Mouse (Mus musculus) G1E (cell line): Measurements from ENCODE around the gene Mcub. TPM values are rescaled to one million over a fixed set of nuclear protein-coding genes. Genes with fewer than 3 reads are reported as not detected.

ENCODE experiments used
- ATAC-seq: 2 replicates; pipeline ENCODE4 v1.8.0; 2016; ENCODE audit warnings: mild to moderate bottlenecking; ENCODE audit not compliant: insufficient number of reproducible peaks, poor library complexity, low FRiP score, severe bottlenecking; ENCODE audit errors: extremely low read depth
- DNase-seq: peaks from one replicate; pipeline ENCODE4 v3.0.0; 2012; ENCODE audit warnings: low spot score
- H3K27me3 ChIP-seq: 2 replicates; pipeline ENCODE4 v1.6.1; 2012; ENCODE audit warnings: mild to moderate bottlenecking, low read length, inconsistent platforms; ENCODE audit not compliant: insufficient read depth
- H3K36me3 ChIP-seq: replicated peaks from 2 replicates; pipeline ENCODE3; 2012; ENCODE audit warnings: mild to moderate bottlenecking, inconsistent platforms
- H3K4me1 ChIP-seq: 2 replicates; pipeline ENCODE4 v1.6.1; 2012; ENCODE audit warnings: low read depth, low read length, inconsistent platforms, mixed read lengths; ENCODE audit not compliant: insufficient read depth
- H3K4me3 ChIP-seq: 2 replicates; pipeline ENCODE4 v1.5.1; 2012; ENCODE audit warnings: low read depth, mild to moderate bottlenecking, inconsistent platforms, low read length, moderate library complexity, mixed read lengths
- H3K9me3 ChIP-seq: replicated peaks from 2 replicates; pipeline ENCODE4 v1.6.1; 2012; ENCODE audit warnings: inconsistent platforms
- CTCF ChIP-seq: IDR thresholded peaks from 2 replicates; pipeline ENCODE4 v1.5.1; 2012; ENCODE audit warnings: low read depth, low read length, inconsistent platforms, mixed read lengths
- GATA1 ChIP-seq: IDR thresholded peaks from 2 replicates; pipeline ENCODE4 v1.6.1; 2012; ENCODE audit warnings: borderline replicate concordance, low read length, inconsistent platforms, mixed read lengths
- GATA2 ChIP-seq: IDR thresholded peaks from 2 replicates; pipeline ENCODE4 v1.6.1; 2012; ENCODE audit warnings: low read depth, low read length, inconsistent platforms, borderline replicate concordance
- POLR2AphosphoS5 ChIP-seq: IDR thresholded peaks from 2 replicates; pipeline ENCODE4 v1.6.1; 2012; ENCODE audit warnings: low read depth, low read length, inconsistent platforms; ENCODE audit not compliant: insufficient replicate concordance
- TAL1 ChIP-seq: conservative IDR thresholded peaks from 2 replicates; pipeline ENCODE4 v1.6.1; 2012; ENCODE audit warnings: low read depth, low read length, inconsistent platforms, mixed read lengths
- polyA plus RNA-seq: library from polyadenylated mRNA; stranded (reverse); fragments of >175 nt; gene quantifications from 2 replicates; pipeline ENCODE4 v1.2.3, GENCODE M21; 2012
- total RNA-seq, 2 experiments: library from RNA; stranded (forward) in 1 of 2; stranded (reverse) in 1 of 2; fragments of 200-1000 nt in 1 of 2; fragments of >200 nt in 1 of 2; fragmentation: Nextera tagmentation in 1 of 2; gene quantifications; 2 replicates each; pipeline ENCODE4 v1.2.3; 2014 to 2017

Mcub gene
- total and polyA plus RNA-seq, 3 experiments, result not detected

- Histone ChIP-seq H3K4me3 (no peak overlapping the region), H3K36me3 (peaks cover 48% of the 10 kb centered on the region), H3K27me3 (no peaks in the 10 kb centered on the region), H3K4me1 (no peaks in the 10 kb centered on the region), H3K9me3 (no peaks in the 10 kb centered on the region)
- DNase-seq (no peak), ATAC-seq (no peak)
- TF ChIP-seq TAL1 (no peak), GATA2 (no peak), CTCF (no peak), POLR2AphosphoS5 (no peak), GATA1 (no peak)
Observed at GRCm38 (mm10) chr3:129981756-129982155, 11.8 kb upstream of the Mcub start.

- no peaks in the 10 kb centered on the region for H3K9me3 ChIP-seq
- H3K27me3 ChIP-seq, result no peaks in the 10 kb centered on the region
- no peak for ATAC-seq
Observed at GRCm38 (mm10) chr3:129979510-129979909, 9.5 kb upstream of the Mcub start.

GRCm38 (mm10) chr3:129978716-129979115, 8.7 kb upstream of the Mcub start:
- Histone ChIP-seq H3K4me1 (no peaks in the 10 kb centered on the region), H3K9me3 (no peaks in the 10 kb centered on the region), H3K27me3 (no peaks in the 10 kb centered on the region), H3K4me3 (no peak overlapping the region), H3K36me3 (peaks cover 19% of the 10 kb centered on the region)
- no peak for TF ChIP-seq POLR2AphosphoS5
- TF ChIP-seq CTCF, result no peak
- no peak for TF ChIP-seq GATA2
- no peak for TF ChIP-seq GATA1
- ATAC-seq (no peak), DNase-seq (no peak)

More at GRCm38 (mm10) chr3:129979510-129979909, 9.5 kb upstream of the Mcub start:
- no peak for DNase-seq
- Histone ChIP-seq H3K4me3 (no peak overlapping the region), H3K4me1 (no peaks in the 10 kb centered on the region), H3K36me3 (peaks cover 26% of the 10 kb centered on the region)
- TF ChIP-seq GATA1 (no peak), CTCF (no peak), TAL1 (no peak), GATA2 (no peak), POLR2AphosphoS5 (no peak)

- Histone ChIP-seq H3K27me3 (no peaks in the 10 kb centered on the region), H3K4me3 (no peak overlapping the region), H3K4me1 (no peaks in the 10 kb centered on the region), H3K9me3 (no peaks in the 10 kb centered on the region), H3K36me3 (no peaks in the 10 kb centered on the region)
- TF ChIP-seq POLR2AphosphoS5 (no peak), TAL1 (no peak), CTCF (no peak), GATA2 (no peak), GATA1 (no peak)
- ATAC-seq, result no peak
- DNase-seq, result no peak
Observed at GRCm38 (mm10) chr3:129976317-129976716, 6.3 kb upstream of the Mcub start.

- Histone ChIP-seq H3K36me3 (no peaks in the 10 kb centered on the region), H3K4me3 (no peak overlapping the region), H3K9me3 (peaks cover 8% of the 10 kb centered on the region), H3K27me3 (no peaks in the 10 kb centered on the region), H3K4me1 (no peaks in the 10 kb centered on the region)
- ATAC-seq (no peak), DNase-seq (no peak)
- TF ChIP-seq CTCF (no peak), POLR2AphosphoS5 (no peak), GATA1 (no peak), GATA2 (no peak), TAL1 (no peak)
Observed at GRCm38 (mm10) chr3:129970529-129971515, 816 bp upstream of the Mcub start.

- TF ChIP-seq POLR2AphosphoS5 (no peak), CTCF (no peak), TAL1 (no peak), GATA2 (no peak), GATA1 (no peak)
- Histone ChIP-seq H3K27me3 (no peaks in the 10 kb centered on the region), H3K4me3 (no peak overlapping the region), H3K4me1 (no peaks in the 10 kb centered on the region), H3K36me3 (no peaks in the 10 kb centered on the region), H3K9me3 (peaks cover 8% of the 10 kb centered on the region)
- DNase-seq (no peak), ATAC-seq (no peak)
Observed at GRCm38 (mm10) chr3:129969031-129969430, 975 bp downstream of the Mcub start.
